Mouse (Mus musculus): ENCODE measurements around the gene Hjurp.

Hjurp gene

DNA sequence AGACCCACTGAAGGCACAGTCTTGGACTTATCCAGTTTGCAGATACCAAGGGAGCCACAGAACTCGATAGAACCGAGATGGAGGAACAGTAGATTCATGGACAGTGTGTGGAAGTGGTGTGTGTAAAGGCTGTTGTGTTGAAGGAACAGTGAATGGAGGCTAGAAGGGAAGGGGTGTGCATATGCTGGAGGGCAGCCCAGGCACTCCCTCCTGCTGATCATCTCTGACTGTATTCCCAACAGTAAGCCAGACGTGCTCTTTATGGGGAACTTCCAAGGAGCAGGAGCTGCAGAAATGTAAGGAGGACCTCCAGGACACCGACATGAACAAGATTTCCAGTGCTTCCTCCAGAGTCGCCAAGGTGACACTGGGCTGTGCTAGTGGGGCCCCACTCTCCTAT, 27.4 kb downstream of the Hjurp start:
- in situ Hi-C loops (cut with MboI; ENCODE audit: unreplicated experiment in 2 of 2), result no loop called here

DNA sequence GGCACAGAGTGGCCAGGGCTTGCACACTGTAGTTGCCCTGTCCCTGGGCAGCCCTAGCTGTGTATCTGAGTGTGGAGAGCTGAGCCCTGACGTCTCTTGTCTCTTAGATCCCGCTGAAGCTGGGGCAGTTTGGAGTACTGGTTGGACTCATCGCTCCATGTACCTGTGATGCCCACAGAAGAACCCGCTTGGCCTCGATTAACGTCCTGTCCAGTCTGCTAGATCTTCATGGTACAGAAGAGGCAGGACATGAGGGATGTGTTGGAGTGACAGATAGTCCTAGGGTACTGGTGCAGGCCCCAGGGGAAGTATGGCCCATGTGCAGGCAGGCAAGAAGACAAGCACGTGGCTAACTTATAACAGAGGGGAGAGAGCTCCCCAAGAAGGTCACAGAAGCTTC, 27.8 kb downstream of the Hjurp start:
- in situ Hi-C loops (cut with MboI; ENCODE audit: unreplicated experiment in 2 of 2), result no loop called here

DNA sequence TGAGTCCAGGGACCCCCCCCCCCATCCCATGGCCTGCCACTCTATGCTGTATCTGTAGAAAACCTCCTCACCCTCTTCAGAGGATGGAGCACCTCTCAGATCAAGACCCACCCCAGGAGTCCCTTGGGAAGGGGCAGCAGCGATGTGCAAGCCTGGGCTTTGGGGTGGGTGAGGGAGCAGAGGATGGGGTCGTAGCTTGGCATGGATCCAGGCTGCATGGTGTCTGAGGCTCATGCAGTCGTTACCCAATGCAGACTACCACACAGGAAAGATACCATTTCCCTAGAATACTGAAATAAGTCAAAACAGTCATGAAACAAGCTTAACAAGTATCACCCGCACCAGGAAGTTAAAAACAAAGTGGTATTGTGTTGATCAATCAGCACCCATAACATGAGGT, 28.8 kb downstream of the Hjurp start:
- in situ Hi-C loops (cut with MboI; ENCODE audit: unreplicated experiment in 2 of 2), result no loop called here

DNA sequence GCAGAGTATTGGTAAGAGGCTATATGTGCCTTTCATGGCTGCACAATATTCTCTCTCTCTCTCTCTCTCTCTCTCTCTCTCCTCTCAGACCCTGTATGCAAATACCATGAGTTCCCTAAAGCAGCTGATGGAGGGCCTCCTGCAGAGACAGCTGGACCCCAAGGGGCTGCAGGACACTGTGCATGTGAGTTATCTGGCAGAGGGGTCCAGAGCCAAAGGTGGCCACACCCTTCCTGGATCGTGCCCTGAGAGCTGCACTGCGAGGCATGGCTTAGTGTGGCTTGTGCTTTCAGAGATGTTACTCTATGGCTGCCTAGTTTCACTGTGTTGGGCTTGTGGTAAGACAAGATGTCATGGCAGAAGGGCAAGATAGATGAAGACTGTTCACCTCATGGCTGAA, 29.8 kb downstream of the Hjurp start:
- in situ Hi-C loops (cut with MboI; ENCODE audit: unreplicated experiment in 2 of 2), result no loop called here

DNA sequence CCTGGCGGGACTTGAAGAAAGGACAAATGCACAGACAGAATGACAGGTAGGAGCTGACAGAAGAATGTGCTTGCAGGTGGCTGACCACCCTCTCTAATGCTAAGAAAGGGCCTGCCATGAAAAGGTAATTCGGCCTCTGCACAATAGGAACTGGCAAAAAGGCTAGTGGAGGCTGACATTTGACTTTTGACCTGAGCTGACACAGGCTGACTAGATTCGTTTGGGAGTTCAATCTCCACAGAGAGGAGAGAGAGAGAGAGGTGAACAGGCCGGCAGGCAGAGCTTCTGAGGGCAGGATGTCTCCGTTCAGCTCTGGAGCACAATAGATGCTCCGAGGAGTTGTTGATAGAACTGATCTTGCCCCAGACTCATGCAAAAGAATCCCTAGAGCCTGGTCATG, 31.0 kb downstream of the Hjurp start:
- in situ Hi-C loops (cut with MboI; ENCODE audit: unreplicated experiment in 2 of 2), result no loop called here

DNA sequence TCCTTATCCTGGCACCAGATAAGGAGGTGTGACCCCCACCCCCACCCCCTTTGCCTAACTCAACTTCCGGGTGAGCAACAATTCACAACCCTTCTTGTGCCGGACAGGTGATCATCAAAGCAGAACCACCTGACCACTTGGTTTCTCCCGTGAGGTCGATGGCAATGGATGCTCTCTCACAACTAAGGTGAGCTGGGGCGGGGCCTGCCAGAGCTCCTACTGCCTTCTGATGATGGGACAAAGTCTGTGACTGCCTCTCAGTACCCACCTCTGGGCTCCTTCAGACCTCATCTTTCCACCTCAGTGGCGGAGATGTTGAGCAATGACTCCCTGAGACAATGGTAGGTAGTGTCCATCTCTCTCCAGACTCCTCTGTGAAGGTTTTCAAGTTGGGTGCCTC, 31.6 kb downstream of the Hjurp start:
- in situ Hi-C loops (cut with MboI; ENCODE audit: unreplicated experiment in 2 of 2), result no loop called here

DNA sequence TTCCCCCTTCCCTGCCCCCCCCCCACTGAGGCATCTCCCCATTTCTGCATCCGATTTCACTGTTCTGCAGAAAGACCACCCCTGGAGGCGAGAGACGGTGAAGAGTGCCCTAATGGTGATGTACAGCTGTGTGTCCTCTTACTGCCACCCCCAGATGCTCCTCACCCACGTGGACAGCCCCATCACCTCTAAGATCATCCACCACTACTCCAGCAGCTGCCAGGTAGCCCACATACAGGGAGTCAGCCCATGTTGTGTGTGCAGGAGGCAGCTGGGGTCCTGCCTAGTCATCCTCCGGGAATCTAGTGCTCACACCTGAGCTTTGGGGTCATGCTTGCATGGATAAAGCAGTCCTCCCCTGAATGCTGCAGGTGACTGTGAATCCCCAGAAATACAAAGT, 33.6 kb downstream of the Hjurp start:
- in situ Hi-C loops (cut with MboI; ENCODE audit: unreplicated experiment in 2 of 2), result no loop called here

DNA sequence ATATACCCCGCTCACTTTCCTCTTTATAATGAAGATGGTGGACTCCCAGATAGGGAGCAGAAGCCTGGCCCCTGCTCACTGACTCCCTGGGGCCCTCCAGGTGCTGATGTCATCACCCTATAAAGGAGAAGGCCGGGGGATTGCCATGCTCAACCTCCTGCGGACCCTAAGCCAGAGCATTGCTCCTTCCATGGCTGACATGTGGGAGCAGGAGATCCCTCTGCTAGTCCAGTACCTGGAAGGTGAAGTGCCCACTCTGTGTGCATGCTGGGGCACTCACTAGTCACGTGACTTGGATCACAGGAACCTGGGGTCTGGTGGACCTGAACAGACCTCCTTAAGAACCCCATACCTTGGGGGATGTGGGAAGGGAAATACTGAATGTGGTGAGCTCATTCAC, 36.9 kb downstream of the Hjurp start:
- in situ Hi-C loops (cut with MboI; ENCODE audit: unreplicated experiment in 2 of 2), result no loop called here

DNA sequence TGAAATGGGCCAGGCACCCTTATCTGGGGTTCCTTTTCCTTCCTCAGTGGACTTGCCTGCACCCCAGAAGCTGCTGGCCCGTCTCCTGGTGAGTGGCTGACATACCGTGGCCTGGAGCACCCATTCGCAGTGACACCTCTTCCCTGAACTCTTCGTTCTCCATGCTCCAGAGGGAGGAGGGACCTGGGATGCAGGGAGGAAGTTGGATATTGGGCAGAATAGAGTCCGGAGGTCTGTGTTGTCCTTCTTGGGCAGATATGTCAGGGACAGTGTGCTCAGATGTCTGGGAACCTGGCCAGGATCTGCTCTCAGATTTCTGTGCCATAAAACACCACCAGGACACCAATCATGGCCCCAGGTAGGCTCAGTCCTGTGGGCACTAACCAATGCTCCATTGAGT, 37.4 kb downstream of the Hjurp start:
- in situ Hi-C loops (cut with MboI; ENCODE audit: unreplicated experiment in 2 of 2), result no loop called here

DNA sequence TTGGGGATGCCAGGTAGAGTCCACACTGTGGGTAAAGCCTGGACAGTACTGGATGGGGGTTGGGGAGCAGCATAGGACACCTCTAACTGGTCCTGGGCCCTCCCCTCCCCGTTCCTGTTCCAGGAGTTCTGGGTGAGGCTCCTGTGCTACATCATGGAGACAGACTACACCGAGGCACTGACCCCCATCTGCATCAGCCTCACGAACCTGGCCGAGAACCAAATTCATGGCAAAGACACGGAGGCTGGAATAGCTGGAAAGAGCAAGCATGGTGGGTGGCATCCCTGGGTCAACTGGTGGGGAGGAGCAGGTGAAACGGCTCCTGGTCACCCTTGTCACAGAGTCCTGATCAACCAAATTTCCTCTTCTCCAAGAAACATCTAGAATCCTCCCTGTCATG, 38.7 kb downstream of the Hjurp start:
- in situ Hi-C loops (cut with MboI; ENCODE audit: unreplicated experiment in 2 of 2), result no loop called here

DNA sequence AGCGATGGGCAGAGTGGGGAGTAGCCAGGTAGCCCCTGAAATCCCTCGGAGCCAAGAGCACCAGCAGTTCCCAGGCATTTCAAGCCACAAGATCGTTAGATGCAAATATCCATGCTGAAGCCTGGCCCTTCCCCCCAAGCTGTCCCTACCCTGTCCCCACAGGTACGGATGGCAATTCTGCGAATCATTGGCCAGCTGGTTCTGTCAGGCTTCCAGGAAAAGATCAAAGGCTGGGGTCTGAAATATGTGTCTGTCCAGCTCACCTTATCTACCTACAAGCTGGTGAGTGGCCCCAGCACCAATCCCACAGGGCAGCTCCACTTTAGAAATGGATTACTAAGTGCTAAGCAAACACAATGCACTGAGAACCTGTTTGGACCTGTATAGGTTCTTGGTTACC, 40.1 kb downstream of the Hjurp start:
- in situ Hi-C loops (cut with MboI; ENCODE audit: unreplicated experiment in 2 of 2), result no loop called here

DNA sequence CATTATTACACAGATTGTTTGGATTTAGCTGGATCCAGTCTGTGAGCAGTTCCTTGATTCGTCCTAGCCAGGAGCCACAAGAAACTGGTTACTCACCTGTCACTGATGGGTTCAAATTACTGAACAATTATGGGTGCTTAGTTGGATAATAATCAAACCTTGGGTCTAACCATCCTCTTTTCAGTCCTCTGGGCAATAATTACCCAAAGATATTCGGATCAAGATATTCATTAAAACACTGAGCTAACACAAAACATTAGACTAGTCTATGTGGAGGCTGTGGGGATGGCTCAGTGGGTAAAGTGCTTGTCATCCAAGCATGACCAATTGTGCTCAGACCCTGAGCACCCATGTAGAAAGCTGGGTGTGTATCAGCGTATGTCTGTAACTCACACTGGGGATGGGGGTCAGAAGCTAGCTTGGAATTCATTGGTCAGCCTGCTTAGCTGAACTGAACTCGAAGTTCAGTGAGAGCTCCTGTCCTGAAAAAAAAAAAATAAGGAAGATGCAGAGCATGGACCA, 41.5 kb downstream of the Hjurp start:
- in situ Hi-C loops (cut with MboI; ENCODE audit: unreplicated experiment in 2 of 2), result no loop called here

DNA sequence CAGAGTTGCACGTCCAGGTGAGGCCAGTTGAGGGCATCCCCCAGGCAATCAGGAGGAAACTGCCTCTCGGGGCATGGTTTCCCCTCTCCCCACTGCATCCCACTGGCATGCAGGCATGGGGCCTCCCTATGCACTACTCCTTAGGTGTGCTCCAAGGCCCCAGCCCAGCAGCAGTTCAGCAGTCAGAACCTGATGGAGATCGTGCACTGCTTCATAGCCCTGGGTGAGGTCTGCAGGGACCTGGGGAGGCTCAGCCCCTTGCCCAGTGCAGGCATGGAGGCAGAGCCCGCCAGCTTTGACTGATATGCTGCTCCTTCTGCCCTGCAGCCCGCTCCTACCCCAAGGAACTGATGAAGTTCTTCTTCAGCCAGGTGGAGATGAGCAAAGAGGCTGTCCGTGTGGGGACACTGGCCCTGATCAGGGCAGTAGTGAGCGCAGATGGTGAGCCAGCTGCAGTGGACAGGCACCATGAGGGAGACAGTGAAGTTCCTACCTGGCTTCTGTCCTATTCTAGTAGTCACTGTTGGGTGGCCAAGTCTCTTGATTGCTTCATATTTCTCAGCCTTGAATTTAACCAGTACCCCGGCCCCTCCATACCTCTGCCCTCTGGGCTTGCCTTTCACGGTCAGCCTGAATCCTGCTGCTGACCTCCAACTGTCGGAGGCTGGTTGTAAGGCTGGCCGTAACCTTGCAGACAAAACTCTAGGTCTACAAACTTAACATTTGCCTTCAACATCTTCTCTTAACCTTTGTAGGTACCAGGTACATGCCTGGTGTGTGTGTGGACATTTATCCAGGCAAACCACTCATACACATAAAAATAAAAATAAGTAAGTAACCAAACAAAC, 42.2 kb downstream of the Hjurp start:
- in situ Hi-C loops (cut with MboI; ENCODE audit: unreplicated experiment in 2 of 2), result no loop called here

DNA sequence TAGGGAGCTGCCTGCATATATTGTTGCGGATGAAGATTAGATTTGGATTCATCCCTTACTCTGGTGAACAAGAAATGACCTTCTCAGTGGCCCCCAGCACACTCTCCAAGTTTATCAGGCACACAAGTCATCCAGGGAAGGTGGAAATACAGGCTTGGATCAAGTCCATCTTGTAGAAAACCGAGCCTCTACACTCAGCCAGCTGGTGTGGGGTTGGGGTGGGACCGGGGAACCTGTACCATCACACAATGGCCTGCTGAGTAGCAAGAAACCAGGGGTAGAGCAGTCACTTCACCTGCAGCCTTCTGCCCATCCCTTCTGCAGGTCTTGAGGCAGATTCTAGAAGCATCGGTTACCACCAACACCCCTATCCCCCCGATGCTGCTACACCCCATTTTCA, 42.8 kb downstream of the Hjurp start:
- in situ Hi-C loops (cut with MboI; ENCODE audit: unreplicated experiment in 2 of 2), result no loop called here

DNA sequence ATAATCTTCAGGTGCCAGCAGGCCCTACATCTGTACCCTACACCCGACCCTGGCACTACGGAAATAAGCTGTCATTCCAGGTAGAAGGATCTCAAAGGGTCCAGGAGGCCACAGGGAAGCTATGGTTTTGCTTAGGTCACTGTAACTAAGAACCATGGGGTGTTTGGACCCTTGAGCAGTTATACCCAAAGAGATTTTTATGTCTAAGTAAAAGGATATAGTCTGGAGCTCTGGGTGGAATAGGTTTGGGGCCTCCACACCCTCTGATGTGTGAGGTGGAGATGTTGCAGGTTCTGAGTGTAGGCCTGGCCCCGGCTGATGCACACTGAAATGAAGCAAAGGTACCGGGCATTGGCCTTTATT, 43.2 kb downstream of the Hjurp start:
- in situ Hi-C loops (cut with MboI; ENCODE audit: unreplicated experiment in 2 of 2), result no loop called here

DNA sequence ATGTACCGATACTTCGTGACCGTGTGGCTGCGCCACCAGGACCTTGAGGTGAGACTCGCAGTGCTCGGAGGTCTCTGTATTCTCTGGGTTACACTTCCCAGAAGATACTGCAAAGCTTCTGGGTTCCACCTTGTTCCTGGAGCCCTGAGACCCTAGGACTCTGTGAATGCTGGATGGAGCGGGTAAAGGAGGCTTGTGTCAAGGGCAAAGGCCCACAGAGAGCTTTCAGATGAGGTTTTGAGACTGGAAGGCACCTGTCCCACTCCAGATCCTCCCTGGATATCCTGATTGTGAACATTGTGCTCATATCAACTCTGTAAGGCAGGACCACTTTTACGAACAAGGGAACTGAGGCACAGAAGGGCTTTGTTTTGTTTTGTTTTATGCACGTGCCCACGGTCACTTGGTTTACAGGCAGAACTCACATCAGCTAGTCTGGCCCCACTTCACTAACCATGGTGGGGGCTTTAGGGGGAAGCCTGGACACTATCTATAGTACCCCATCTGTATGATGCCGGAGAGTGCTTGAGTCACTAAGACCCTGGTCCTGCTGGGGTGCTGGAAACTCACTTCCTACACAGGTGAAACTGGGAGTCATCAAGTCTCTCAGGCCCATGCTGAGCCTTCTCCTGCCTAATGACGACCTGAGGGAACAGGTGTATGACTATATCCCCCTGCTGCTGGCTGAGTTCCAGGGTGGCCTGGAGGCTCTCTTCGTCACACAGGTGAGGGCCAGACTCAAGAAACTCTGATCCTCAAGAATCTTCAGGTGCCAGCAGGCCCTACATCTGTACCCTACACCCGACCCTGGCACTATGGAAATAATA, 43.8 kb downstream of the Hjurp start:
- in situ Hi-C loops (cut with MboI; ENCODE audit: unreplicated experiment in 2 of 2), result no loop called here

DNA sequence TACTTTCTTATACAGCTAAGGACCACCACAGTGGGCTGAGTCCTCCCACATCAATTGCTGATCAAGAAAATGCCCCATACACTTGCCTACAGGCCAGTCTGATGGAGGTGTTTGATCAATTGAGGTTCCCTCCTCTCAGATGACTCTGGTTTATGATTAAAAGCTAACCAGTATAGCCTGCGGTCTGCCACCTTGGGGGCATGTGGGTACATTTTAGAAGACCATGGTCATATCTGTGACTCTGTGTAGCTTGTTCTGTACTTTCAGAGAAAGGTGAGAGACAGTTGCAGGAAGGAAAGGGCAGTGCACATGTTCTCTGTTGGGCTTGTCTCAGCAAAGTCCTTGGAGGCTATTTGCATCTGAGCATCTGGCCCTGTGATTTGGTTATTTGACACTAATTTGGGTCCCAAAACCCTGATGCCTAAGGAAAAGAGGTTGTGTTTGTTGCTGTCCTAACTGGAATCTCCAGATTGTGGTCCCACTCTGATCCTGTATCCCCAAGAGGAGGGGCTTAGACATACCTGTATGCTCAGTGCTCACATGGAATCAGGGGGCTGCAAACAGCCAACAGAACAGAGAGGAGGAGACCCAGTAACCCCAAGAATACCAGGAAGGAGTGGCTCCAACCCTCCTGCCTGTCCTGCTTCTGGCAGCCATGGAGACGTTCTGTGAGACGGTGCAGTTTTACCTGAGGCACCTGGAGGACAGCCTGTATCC, 44.6 kb downstream of the Hjurp start:
- in situ Hi-C loops (cut with MboI; ENCODE audit: unreplicated experiment in 2 of 2), result no loop called here

DNA sequence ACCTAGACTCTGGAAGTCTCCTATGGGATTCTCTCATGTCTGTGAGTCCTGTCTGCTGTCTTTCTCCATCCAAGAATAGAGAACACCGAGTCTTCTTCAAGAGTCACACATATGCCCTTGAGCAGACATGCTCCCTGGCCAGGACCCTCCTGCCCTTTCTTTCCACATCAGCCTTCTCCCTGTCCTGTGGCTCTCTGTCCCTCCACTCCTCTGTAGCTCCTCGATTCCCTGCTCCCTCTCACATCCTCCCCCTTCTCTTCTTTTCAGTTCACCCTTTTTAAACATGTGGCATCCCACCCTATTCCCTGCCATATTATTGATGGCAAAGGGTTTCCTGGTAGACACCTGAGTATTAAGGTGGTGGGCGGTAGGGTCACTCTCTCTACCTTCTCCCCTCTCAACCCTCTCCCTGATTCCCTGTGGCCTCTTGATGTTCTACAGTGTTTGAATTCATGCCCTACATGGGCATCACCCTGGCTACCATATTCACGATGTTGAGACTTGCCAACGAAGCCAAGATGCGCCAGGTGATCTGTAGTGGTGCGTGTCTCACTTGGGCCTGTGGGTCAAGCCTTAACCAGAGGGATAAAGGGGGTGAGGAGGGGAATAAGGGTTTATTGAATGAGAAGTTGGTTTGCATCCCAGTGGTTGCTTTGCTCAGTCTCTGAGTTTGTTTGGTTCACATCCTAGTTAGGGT, 45.5 kb downstream of the Hjurp start:
- in situ Hi-C loops (cut with MboI; ENCODE audit: unreplicated experiment in 2 of 2), result no loop called here

DNA sequence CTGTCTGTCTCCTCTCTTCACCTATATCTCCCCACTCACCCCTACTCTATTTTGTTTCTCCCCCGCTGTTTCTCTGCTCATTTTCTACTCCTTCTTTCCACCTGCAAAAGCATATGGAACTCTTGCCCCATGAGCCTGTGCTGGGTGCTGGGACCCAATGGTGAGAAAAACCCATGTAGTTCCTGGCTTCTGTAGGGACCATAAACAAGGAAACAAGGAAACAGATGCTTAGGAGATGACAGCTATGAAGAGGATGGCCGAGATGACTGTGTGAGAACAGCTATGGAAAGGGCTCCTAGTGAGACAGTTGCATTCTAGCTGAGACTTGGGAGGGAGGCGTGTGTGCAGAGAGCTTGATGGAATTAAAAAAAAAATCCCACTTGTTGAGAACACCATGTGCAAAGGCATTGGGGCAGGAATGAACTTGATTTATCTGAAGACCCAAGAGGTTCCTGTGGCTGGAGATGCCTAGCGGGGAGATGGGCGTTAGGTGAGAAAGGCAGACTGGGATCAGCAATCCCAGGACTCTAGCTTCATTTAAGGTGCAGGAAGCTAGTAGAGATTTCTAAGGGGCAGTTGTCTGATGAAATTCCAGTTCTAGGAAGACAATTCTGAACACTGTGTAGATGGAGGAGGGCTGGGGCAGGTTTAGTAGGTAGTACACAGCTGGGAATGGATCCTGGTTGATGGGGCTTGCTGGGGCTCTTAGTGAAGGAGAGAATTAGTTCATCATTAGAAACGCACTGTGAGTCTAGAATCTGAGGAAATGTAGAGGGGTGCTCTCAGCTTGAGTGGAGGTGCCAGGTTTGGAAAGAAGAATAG, 46.2 kb downstream of the Hjurp start:
- in situ Hi-C loops (cut with MboI; ENCODE audit: unreplicated experiment in 2 of 2), result no loop called here

DNA sequence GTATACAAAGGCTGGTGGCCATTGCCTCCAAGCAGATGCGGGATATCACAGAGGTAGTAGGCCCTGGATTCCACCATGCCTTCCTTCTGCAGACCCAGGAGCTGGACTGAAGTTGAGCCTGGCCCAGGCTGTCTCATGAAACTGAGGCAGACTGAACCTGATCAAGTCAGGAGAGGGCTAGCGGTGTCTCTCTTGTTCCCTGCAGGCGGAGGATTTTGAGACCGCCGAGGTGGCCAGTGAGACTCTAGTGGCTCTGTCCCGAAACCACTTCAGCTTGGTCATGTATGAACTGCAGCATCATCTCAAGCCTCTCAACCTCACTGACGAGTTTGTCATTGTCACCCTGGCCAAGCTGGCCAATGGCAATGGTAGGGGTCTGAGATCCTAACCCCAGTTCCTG, 47.0 kb downstream of the Hjurp start:
- in situ Hi-C loops (cut with MboI; ENCODE audit: unreplicated experiment in 2 of 2), result no loop called here

All from v-Abl transformed pro-B cells (cell line).